Mouse (Mus musculus) myocyte (in vitro differentiated cells): ENCODE measurements around the gene Herpud2. TPM values are rescaled to one million over a fixed set of nuclear protein-coding genes. Genes with fewer than 3 reads are reported as not detected.
"Not testable (repeated sequence)": the region's sequence is repeated elsewhere in the genome, so short reads cannot be mapped to it uniquely, and the experiment has no call there.

Experiments
- H3K27me3 ChIP-seq: one replicate; pipeline ENCODE4 v1.6.1; 2011; ENCODE audit not compliant: control insufficient read depth, insufficient read depth, insufficient read length
- H3K36me3 ChIP-seq: one replicate; pipeline ENCODE4 v1.6.1; 2011; ENCODE audit not compliant: control insufficient read depth, insufficient read depth
- H3K4me2 ChIP-seq: one replicate; pipeline ENCODE4 v1.6.1; 2011; ENCODE audit warnings: low read depth, control low read depth
- H3K4me3 ChIP-seq: one replicate; pipeline ENCODE4 v1.5.1; 2011; ENCODE audit warnings: mild to moderate bottlenecking, control low read depth, moderate library complexity
- H3K79me2 ChIP-seq: one replicate; pipeline ENCODE4 v1.6.1; 2011; ENCODE audit not compliant: control insufficient read depth, insufficient read depth
- H3ac ChIP-seq: one replicate; pipeline ENCODE4 v1.6.1; 2011; ENCODE audit not compliant: control insufficient read depth, insufficient read length
- CEBPB ChIP-seq: IDR thresholded peaks from 2 replicates; pipeline ENCODE4 v1.6.1; 2011; ENCODE audit warnings: mild to moderate bottlenecking, moderate library complexity; ENCODE audit not compliant: poor library complexity, insufficient read depth, severe bottlenecking
- E2F4 ChIP-seq: IDR thresholded peaks from one replicate; pipeline ENCODE4 v1.6.1; 2011; ENCODE audit warnings: mild to moderate bottlenecking, control low read depth, moderate library complexity; ENCODE audit not compliant: insufficient read depth
- MAX ChIP-seq: IDR thresholded peaks from one replicate; pipeline ENCODE4 v1.6.1; 2011; ENCODE audit warnings: low read depth, mild to moderate bottlenecking, control low read depth
- MYOD1 ChIP-seq, 3 experiments: IDR thresholded peaks; one replicate each; pipeline ENCODE4 v1.6.1; 2011; ENCODE audit warnings: control low read depth in 2 of 3, low read depth in 2 of 3, mild to moderate bottlenecking in 2 of 3, moderate library complexity in 1 of 3; ENCODE audit not compliant: insufficient read length in 2 of 3, control insufficient read depth in 1 of 3
- MYOG ChIP-seq, 3 experiments: IDR thresholded peaks; one replicate each; pipeline ENCODE4 v1.6.1; 2011; ENCODE audit warnings: control low read depth in 2 of 3, low read depth in 2 of 3, mild to moderate bottlenecking in 2 of 3; ENCODE audit not compliant: insufficient read length in 2 of 3, control insufficient read depth in 1 of 3, insufficient read depth in 1 of 3
- POLR2A ChIP-seq: IDR thresholded peaks from one replicate; pipeline ENCODE4 v1.6.1; 2011; ENCODE audit warnings: low read depth, mild to moderate bottlenecking, control low read depth, moderate library complexity; ENCODE audit not compliant: insufficient read length
- POLR2AphosphoS2 ChIP-seq: IDR thresholded peaks from one replicate; pipeline ENCODE4 v1.6.1; 2011; ENCODE audit warnings: low read depth, control low read depth; ENCODE audit not compliant: insufficient read length
- REST ChIP-seq: IDR thresholded peaks from one replicate; pipeline ENCODE4 v1.6.1; 2011; ENCODE audit warnings: mild to moderate bottlenecking, control low read depth, moderate library complexity; ENCODE audit not compliant: insufficient read depth, insufficient read length
- SRF ChIP-seq: IDR thresholded peaks from one replicate; pipeline ENCODE4 v1.6.1; 2011; ENCODE audit warnings: low read depth; ENCODE audit not compliant: control insufficient read depth, insufficient read length
- TCF12 ChIP-seq: IDR thresholded peaks from one replicate; pipeline ENCODE4 v1.6.1; 2011; ENCODE audit warnings: mild to moderate bottlenecking, control low read depth; ENCODE audit not compliant: poor library complexity, insufficient read depth, severe bottlenecking
- TCF3 ChIP-seq: IDR thresholded peaks from one replicate; pipeline ENCODE4 v1.6.1; 2011; ENCODE audit warnings: low read depth, control low read depth; ENCODE audit not compliant: insufficient read length
- USF1 ChIP-seq: IDR thresholded peaks from one replicate; pipeline ENCODE4 v1.6.1; 2011; ENCODE audit warnings: low read depth, mild to moderate bottlenecking, control low read depth, moderate library complexity
- polyA plus RNA-seq: library from polyadenylated mRNA; unstranded; fragments of >200 nt; fragmentation: generic; extraction: Trizol; gene quantifications from one replicate; pipeline ENCODE4 v1.2.1, GENCODE M21; 2012; ENCODE audit warnings: missing spikeins

Herpud2 gene
- polyA plus RNA-seq, 1 experiment = 18.8 TPM

DNA sequence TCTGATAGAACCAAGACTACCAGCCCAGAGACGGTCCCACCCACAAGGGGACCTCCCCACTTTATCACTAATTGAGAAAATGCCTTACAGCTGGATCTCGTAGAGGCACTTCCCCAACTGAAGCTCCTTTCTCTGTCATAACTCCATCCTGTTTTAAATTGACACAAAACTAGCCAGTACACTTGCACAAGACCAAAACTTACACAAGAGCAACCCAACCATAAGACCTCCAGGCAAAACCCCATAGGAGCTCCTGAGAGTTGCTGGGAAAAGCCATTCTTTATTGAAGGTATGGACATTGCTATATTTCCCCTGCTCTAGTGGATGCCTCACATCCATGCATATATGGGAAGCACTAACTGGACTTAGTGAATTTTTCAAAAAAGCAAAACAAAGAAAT is 27.6 kb downstream of the Herpud2 start:
- no peak overlapping the region for H3K4me3 ChIP-seq
- no peak for TF ChIP-seq POLR2AphosphoS2
- TF ChIP-seq E2F4 = no peak
- no peak for TF ChIP-seq TCF3
- no peak for TF ChIP-seq MYOD1 (IDR thresholded peaks at IDR 0.05; ENCODE audit: control insufficient read depth in 1 of 3, insufficient read length in 2 of 3, low read depth in 2 of 3)
- no peak for TF ChIP-seq POLR2A
- TF ChIP-seq TCF12 = no peak
- TF ChIP-seq REST = no peak
- TF ChIP-seq MYOG (IDR thresholded peaks at IDR 0.05; ENCODE audit: control insufficient read depth in 1 of 3, insufficient read depth in 1 of 3, insufficient read length in 2 of 3, low read depth in 2 of 3) = no peak
- TF ChIP-seq MAX = no peak
- no peak for TF ChIP-seq CEBPB
- no peak for TF ChIP-seq SRF
- no peak for TF ChIP-seq USF1
- peaks cover 17% of the 10 kb centered on the region for H3K36me3 ChIP-seq
- no peak overlapping the region for H3K4me2 ChIP-seq
- no peaks in the 10 kb centered on the region for H3K27me3 ChIP-seq
- H3ac ChIP-seq = no peak overlapping the region
- H3K79me2 ChIP-seq = no peaks in the 10 kb centered on the region

DNA sequence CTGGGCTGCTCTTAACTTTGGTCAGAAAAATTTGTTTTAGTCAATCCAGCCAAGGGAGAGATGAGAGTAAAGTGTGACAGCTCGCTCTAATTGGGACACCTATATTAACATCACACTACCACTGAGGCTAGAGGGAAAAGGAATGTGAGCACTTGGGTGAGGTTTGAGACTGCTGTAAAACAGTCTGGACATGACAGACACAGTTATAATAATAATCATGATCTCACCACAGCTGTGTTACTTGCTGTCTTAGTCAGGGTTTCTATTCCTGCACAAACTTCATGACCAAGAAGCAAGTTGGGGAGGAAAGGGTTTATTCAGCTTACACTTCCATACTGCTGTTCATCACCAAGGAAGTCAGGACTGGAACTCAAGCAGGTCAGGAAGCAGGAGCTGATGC is 28.0 kb downstream of the Herpud2 start:
- H3K4me3 ChIP-seq, H3K4me2 ChIP-seq, H3K27me3 ChIP-seq, H3ac ChIP-seq, H3K79me2 ChIP-seq: not testable (repeated sequence)
- H3K36me3 ChIP-seq = peaks cover 17% of the 10 kb centered on the region

- Histone ChIP-seq H3K36me3 (peaks cover 21% of the 10 kb centered on the region), H3K27me3 (no peaks in the 10 kb centered on the region), H3K4me2 (no peak overlapping the region), H3ac (no peak overlapping the region), H3K4me3 (no peak overlapping the region), H3K79me2 (no peaks in the 10 kb centered on the region)
- no peak for TF ChIP-seq USF1
- no peak for TF ChIP-seq TCF3
- TF ChIP-seq SRF = no peak
- TF ChIP-seq MYOD1 (IDR thresholded peaks at IDR 0.05; ENCODE audit: control insufficient read depth in 1 of 3, insufficient read length in 2 of 3, low read depth in 2 of 3) = no peak
- no peak for TF ChIP-seq CEBPB
- TF ChIP-seq POLR2AphosphoS2 = no peak
- TF ChIP-seq E2F4 = no peak
- no peak for TF ChIP-seq TCF12
- TF ChIP-seq POLR2A = no peak
Measured at GRCm38 (mm10) chr9:25104638-25105037, 47.0 kb downstream of the Herpud2 start.

DNA sequence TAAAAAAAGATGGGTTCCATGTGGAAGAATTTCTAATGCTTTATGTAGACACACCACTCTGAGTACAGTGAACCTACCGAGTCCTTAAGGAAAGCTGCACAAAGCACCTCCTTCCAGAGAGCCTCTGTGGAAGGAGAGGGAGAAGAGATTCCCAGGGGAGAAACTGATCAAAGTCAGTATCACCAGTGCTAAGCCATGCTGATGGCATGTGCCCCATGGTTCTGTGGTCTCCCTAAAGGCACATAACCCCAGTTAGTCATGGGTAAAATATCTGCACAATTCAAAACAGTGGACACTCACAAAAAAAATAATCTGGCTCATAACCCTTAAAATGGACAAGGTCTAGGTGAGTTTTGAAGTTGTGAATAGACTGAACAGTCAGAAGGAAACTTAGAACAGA is 48.7 kb downstream of the Herpud2 start:
- H3K36me3 ChIP-seq = peaks cover 8% of the 10 kb centered on the region
- no peak overlapping the region for H3ac ChIP-seq
- H3K4me3 ChIP-seq = no peak overlapping the region
- TF ChIP-seq CEBPB = no peak
- TF ChIP-seq TCF3 = no peak
- TF ChIP-seq MYOG (IDR thresholded peaks at IDR 0.05; ENCODE audit: control insufficient read depth in 1 of 3, insufficient read depth in 1 of 3, insufficient read length in 2 of 3, low read depth in 2 of 3) = no peak
- no peak for TF ChIP-seq MYOD1 (IDR thresholded peaks at IDR 0.05; ENCODE audit: control insufficient read depth in 1 of 3, insufficient read length in 2 of 3, low read depth in 2 of 3)
- TF ChIP-seq SRF = no peak
- TF ChIP-seq TCF12 = no peak
- no peak for TF ChIP-seq POLR2AphosphoS2
- no peak for TF ChIP-seq POLR2A
- no peak for TF ChIP-seq USF1
- TF ChIP-seq E2F4 = no peak
- TF ChIP-seq REST = no peak
- TF ChIP-seq MAX = no peak
- H3K79me2 ChIP-seq = no peaks in the 10 kb centered on the region
- H3K27me3 ChIP-seq = no peaks in the 10 kb centered on the region
- H3K4me2 ChIP-seq = no peak overlapping the region

DNA sequence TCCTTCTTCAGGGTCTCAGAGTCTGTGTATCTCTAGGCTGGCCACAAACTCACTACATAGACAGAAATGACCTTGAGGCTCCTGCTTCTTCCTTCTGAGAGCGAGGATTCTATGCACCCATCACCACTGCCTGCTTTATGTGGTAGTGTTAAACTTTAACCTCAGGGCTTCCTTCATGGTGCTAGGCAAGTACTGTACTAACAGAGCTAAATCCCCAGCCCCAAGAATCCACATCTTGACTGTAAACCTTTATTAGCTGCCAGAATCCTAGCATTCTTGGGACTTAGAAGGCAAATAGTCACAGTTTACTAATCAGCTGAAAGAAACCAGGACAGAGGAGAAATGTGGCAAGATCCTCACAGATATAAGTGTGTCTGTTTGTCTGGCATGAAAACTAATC is 60.8 kb downstream of the Herpud2 start:
- Histone ChIP-seq H3K79me2 (no peaks in the 10 kb centered on the region), H3K4me3 (no peak overlapping the region), H3K4me2 (no peak overlapping the region), H3K36me3 (no peaks in the 10 kb centered on the region), H3ac (no peak overlapping the region), H3K27me3 (no peaks in the 10 kb centered on the region)
- TF ChIP-seq MYOD1 (IDR thresholded peaks at IDR 0.05; ENCODE audit: control insufficient read depth in 1 of 3, insufficient read length in 2 of 3, low read depth in 2 of 3) (no peak), USF1 (no peak), POLR2A (no peak), MYOG (IDR thresholded peaks at IDR 0.05; ENCODE audit: control insufficient read depth in 1 of 3, insufficient read depth in 1 of 3, insufficient read length in 2 of 3, low read depth in 2 of 3) (no peak), REST (no peak), SRF (no peak), MAX (no peak), CEBPB (no peak), TCF12 (no peak), E2F4 (no peak)
